ENCODE assay signal across 34 mouse cellular contexts in genomic region chr3:29706816-29707215, GRCm38 (mm10).
"Had no signal": no experiment of that assay in that cellular context is flagged by ENCODE, and none has a peak within 500 bp of the region (broad histone marks: within the 10 kb centered on the region; RNA-seq: fewer than 3 reads in every experiment).

No protein-coding gene starts in this region.

- H3K36me3 ChIP-seq: heart, embryonic 12.5 days; heart, embryonic 13.5 days; heart, embryonic 15.5 days; hindbrain, embryonic 10.5 days; hindbrain, embryonic 12.5 days; hindbrain, embryonic 13.5 days; hindbrain, embryonic 15.5 days; intestine, embryonic 15.5 days; kidney, embryonic 15.5 days had no signal

- DNase-seq: heart, postnatal 10 days; heart, postnatal 14 days; heart, postnatal 36 days; heart, postnatal 4 days; kidney, adult 11 months; kidney, adult 18-20 months; kidney, adult 2 months; kidney, adult 8-10 months; kidney, adult 9 months; kidney, postnatal 10 days; kidney, postnatal 14 days; kidney, postnatal 25 days; kidney, postnatal 36 days; kidney, postnatal 4 days; layer of hippocampus, adult 9-11 months; layer of hippocampus, postnatal 36 days had no signal

- ATAC-seq: hindbrain, embryonic 16.5 days; hindbrain, postnatal 0 days; inflammation-experienced regulatory T-cells, adult 6 months; intestine, embryonic 15.5 days; intestine, embryonic 16.5 days had no signal

- H3K27me3 ChIP-seq: heart, embryonic 12.5 days; heart, embryonic 13.5 days; heart, embryonic 15.5 days; hindbrain, embryonic 12.5 days; hindbrain, embryonic 13.5 days; hindbrain, embryonic 15.5 days; intestine, embryonic 15.5 days; kidney, embryonic 15.5 days had no signal

- H3K9me3 ChIP-seq: heart, embryonic 12.5 days; heart, embryonic 13.5 days; heart, embryonic 15.5 days; hindbrain, embryonic 10.5 days; hindbrain, embryonic 12.5 days; hindbrain, embryonic 13.5 days; hindbrain, embryonic 15.5 days; intestine, embryonic 15.5 days; kidney, embryonic 15.5 days had no signal

- H3K9ac ChIP-seq: heart, embryonic 12.5 days; heart, embryonic 13.5 days; heart, embryonic 15.5 days; hindbrain, embryonic 12.5 days; hindbrain, embryonic 13.5 days; hindbrain, embryonic 14.5 days; hindbrain, embryonic 15.5 days; intestine, embryonic 15.5 days; kidney, embryonic 15.5 days had no signal

- H3K27ac ChIP-seq: heart, embryonic 13.5 days; heart, embryonic 15.5 days; hindbrain, embryonic 10.5 days; hindbrain, embryonic 12.5 days; hindbrain, embryonic 13.5 days; hindbrain, embryonic 14.5 days; hindbrain, embryonic 15.5 days; hindbrain, postnatal 0 days; intestine, embryonic 15.5 days; kidney, embryonic 15.5 days; kidney, postnatal 0 days; layer of hippocampus, adult 2 months; left cerebral cortex, adult 2 months had no signal

- H3K4me3 ChIP-seq: heart, embryonic 12.5 days; heart, embryonic 13.5 days; heart, embryonic 15.5 days; hindbrain, embryonic 10.5 days; hindbrain, embryonic 12.5 days; hindbrain, embryonic 13.5 days; hindbrain, embryonic 15.5 days; intestine, embryonic 15.5 days; kidney, embryonic 15.5 days; layer of hippocampus, adult 2 months; left cerebral cortex, adult 2 months had no signal

- H3K4me1 ChIP-seq: heart, embryonic 12.5 days; heart, embryonic 13.5 days; heart, embryonic 15.5 days; hindbrain, embryonic 10.5 days; hindbrain, embryonic 12.5 days; hindbrain, embryonic 15.5 days; intestine, embryonic 15.5 days; kidney, embryonic 15.5 days had no signal

- H3K4me2 ChIP-seq: heart, embryonic 11.5 days; heart, embryonic 12.5 days; heart, embryonic 13.5 days; heart, embryonic 15.5 days; hindbrain, embryonic 12.5 days; hindbrain, embryonic 13.5 days; hindbrain, embryonic 14.5 days; hindbrain, embryonic 15.5 days; intestine, embryonic 15.5 days; kidney, embryonic 15.5 days had no signal
